Mouse (Mus musculus) adrenal gland, postnatal 14 days (tissue): ENCODE results near the gene Cpne1. TPM values are rescaled to one million over a fixed set of nuclear protein-coding genes. Genes with fewer than 3 reads are reported as not detected.

Source experiments
- DNase-seq: peaks from one replicate; pipeline ENCODE4 v3.0.0; 2021; ENCODE audit warnings: mixed read lengths
- total RNA-seq: library from RNA; stranded (reverse); gene quantifications from 2 replicates; pipeline ENCODE4 v1.2.3, GENCODE M21; 2021

The Cpne1 gene
- total RNA-seq, 1 experiment from 2014 or later, result 42.4 TPM

GRCm38 (mm10) chr2:156079674-156080073 lies 32.1 kb downstream of the Cpne1 start:
- DNase-seq, result peak; percentile 19

GRCm38 (mm10) chr2:156079183-156079560 lies 32.6 kb downstream of the Cpne1 start:
- peak; percentile 66 for DNase-seq

GRCm38 (mm10) chr2:156078421-156079182 lies 33.2 kb downstream of the Cpne1 start:
- DNase-seq, result no peak

- no peak for DNase-seq
Observed at GRCm38 (mm10) chr2:156077461-156077860, 34.3 kb downstream of the Cpne1 start.

GRCm38 (mm10) chr2:156073725-156074124 lies 38.0 kb downstream of the Cpne1 start:
- DNase-seq, result no peak

- no peak for DNase-seq
Observed at GRCm38 (mm10) chr2:156071236-156071635, 40.5 kb downstream of the Cpne1 start.

- peak; percentile 19 for DNase-seq
Observed at GRCm38 (mm10) chr2:156067916-156068315, 43.8 kb downstream of the Cpne1 start.

GRCm38 (mm10) chr2:156066126-156066525 lies 45.6 kb downstream of the Cpne1 start:
- DNase-seq, result no peak

GRCm38 (mm10) chr2:156065099-156066041 lies 46.4 kb downstream of the Cpne1 start, which contains the start of gene Spag4:
Spag4 (plus strand) TSS chr2:156065175.
- peak; percentile 92 for DNase-seq

GRCm38 (mm10) chr2:156052816-156053215 lies 58.9 kb downstream of the Cpne1 start, which contains the start of gene Fer1l4:
Fer1l4 (minus strand) TSS chr2:156052947.
- no peak for DNase-seq

- DNase-seq, result no peak
Observed at GRCm38 (mm10) chr2:156047929-156048328, 63.8 kb downstream of the Cpne1 start.

- DNase-seq, result no peak
Observed at GRCm38 (mm10) chr2:156042903-156043302, 68.9 kb downstream of the Cpne1 start.

- no peak for DNase-seq
Observed at GRCm38 (mm10) chr2:156039390-156039789, 72.4 kb downstream of the Cpne1 start.

GRCm38 (mm10) chr2:156025482-156025881 lies 86.3 kb downstream of the Cpne1 start:
- no peak for DNase-seq

Other genes with a start within 250 kb of the Cpne1 start
- gene Uqcc1, start 181.7 kb downstream of the Cpne1 start, total RNA-seq, result 141 and 154 TPM in 2 replicates
- not detected in 2 replicates for gene Gm15557, start 171.2 kb downstream of the Cpne1 start, total RNA-seq
- gene Gdf5, start 166.6 kb downstream of the Cpne1 start, total RNA-seq, result 1.1 and 1.8 TPM in 2 replicates
- gene Cep250, start 155.5 kb downstream of the Cpne1 start, total RNA-seq, result 13.1 and 14.9 TPM in 2 replicates
- gene 6430550D23Rik, start 104.0 kb downstream of the Cpne1 start, total RNA-seq, result 2.9 and 4.0 TPM in 2 replicates
- 179 and 180 TPM in 2 replicates for gene Ergic3, start 103.9 kb downstream of the Cpne1 start, total RNA-seq
- not detected in 2 replicates for gene Fer1l4, start 59.0 kb downstream of the Cpne1 start, total RNA-seq
- 4.2 and 6.0 TPM in 2 replicates for gene Spag4, start 46.8 kb downstream of the Cpne1 start, total RNA-seq
- 30.4 and 32.4 TPM in 2 replicates for gene Rbm12, start within 50 bp of the Cpne1 start, total RNA-seq
- 18.3 and 23.2 TPM in 2 replicates for gene Gm28036, start 15.1 kb upstream of the Cpne1 start, total RNA-seq
- gene Romo1, start 32.1 kb upstream of the Cpne1 start, total RNA-seq, result 378 and 386 TPM in 2 replicates
- gene Nfs1, start 32.2 kb upstream of the Cpne1 start, total RNA-seq, result 71.2 and 77.5 TPM in 2 replicates
- gene Rbm39, start 68.3 kb upstream of the Cpne1 start, total RNA-seq, result 338 and 382 TPM in 2 replicates
- 40.9 and 44.4 TPM in 2 replicates for gene Phf20, start 84.5 kb upstream of the Cpne1 start, total RNA-seq
- gene Cnbd2, start 200.3 kb upstream of the Cpne1 start, total RNA-seq, result 1.5 and 2.6 TPM in 2 replicates
- 93.5 and 97.9 TPM in 2 replicates for gene Scand1, start 200.7 kb upstream of the Cpne1 start, total RNA-seq